Mouse (Mus musculus) liver, adult 2 months (tissue): ENCODE measurements around the gene Tex19.2.

Source experiments
- CTCF ChIP-seq: fragments of 200-500 bp; IDR thresholded peaks from 2 replicates; pipeline ENCODE4 v1.5.1; 2011; ENCODE audit warnings: low read depth, low read length, control low read depth
- POLR2A ChIP-seq: fragments of 200-500 bp; IDR thresholded peaks from 2 replicates; pipeline ENCODE4 v1.6.1; 2011; ENCODE audit warnings: low read length, control low read depth; ENCODE audit not compliant: insufficient read depth; ENCODE audit errors: extremely low read depth

DNA sequence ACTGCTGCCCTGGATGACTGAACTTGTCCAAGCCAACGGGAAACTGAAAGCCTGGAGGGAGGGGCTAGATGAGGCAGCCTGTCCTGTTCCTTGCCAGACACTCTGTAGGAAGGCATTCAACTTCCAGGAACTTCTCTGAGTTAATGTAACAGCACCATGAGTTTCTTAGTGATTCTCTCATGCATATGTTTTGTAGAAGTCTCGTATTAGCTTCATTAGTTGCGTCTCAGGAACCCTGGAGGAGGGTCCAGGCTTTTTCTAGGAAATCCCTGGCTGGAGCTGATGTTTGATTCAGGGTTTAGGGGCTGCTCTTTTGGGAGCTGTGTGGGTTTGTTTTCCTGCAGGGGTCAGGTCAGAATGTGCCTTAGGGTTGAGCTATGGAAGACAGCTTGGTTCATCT, 37.4 kb downstream of the Tex19.2 start, which contains the start of gene Sectm1a:
- TF ChIP-seq CTCF: no peak
- no peak for TF ChIP-seq POLR2A
